Mouse (Mus musculus): ENCODE results near the gene Eml3.
"Not testable (repeated sequence)": the region's sequence is repeated elsewhere in the genome, so short reads cannot be mapped to it uniquely, and the experiment has no call there.

The Eml3 gene

DNA sequence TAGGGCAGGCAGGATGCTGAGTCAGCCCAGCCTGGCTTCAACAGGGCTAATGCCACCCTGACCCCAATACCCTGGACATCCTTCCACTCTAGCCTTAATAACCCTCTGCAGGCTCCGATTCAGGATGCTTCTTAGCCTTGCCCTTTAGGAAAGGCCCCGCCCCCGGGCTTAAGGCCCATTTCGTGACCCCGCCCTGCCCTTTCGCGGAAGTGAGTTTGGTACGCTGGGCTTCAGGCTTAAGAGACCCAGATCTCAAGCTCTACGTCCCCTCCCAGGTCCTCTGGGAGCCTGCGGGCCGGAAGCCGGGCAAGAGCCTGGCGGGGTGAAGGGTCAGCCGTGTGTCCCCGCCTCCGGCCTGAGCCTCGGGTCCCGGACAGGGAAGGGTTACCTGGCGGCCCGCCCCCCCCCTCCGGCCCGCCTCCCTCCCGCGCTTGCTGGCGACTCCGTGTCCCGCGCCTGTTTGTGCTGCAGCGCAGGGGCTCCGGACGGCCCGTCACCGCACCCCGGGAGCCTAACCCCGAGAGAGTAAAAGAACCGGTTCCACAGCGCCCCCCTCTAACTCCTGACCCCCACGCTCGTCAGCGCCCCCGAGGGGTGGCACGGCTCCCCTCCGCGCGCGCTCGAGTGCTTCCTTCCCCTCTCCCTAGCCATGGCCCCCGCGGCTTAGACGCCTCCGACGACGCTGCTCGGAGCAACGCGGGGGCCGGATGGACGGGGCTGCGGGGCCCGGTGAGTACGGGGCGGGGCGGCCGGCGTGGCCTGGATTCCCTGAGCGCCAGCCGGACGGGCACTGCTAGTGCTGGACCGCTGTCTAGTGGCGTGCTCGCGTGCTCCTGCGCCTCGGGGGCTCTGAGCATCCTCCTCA lies at the start of gene Eml3, which contains the start of gene Rom1:
Gene Eml3 (plus strand): TSS at position 329 of the 865 bp plus-strand sequence.
Gene Rom1 (minus strand): TSS at position 133 of the 865 bp plus-strand sequence.
- in situ Hi-C loops (cut with MboI), result no loop called here

DNA sequence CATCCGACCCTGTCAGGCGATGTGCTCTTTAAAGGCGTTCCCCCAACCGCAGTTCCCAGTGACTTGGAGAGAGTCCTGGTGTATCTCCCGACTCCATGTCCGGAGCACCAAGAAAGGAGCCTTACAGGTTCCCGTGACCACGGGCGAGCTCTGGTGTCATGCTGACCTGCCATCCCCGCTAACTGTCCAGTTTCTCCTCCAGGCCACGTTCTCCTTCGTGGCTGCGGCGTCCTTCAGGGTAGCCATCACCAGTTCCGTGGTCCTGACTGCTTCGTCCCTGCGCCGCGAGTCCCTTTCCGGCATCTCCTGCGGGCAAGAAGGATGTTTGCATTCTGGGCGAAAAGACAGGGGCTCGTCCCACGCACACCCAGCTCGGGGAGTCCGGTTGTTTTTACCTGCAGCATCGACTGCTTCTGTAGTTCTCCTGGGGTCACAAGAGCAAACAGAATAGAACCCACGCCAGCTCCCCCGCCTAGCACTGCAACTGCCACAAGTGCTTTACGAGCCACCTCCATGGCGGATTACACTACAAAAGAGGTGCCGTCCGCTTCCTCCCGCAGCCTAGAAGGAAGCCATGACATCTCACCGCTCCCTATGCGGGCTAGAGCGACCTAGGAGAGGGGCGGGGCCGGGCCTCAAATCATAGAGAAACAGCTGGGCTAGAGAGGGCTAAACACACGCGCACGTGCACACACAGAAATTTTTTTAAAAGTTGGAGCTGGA lies 48.9 kb upstream of the Eml3 start, which contains the start of gene Uqcc3:
Gene Uqcc3 (minus strand): TSS at position 613 of the 723 bp plus-strand sequence.
- in situ Hi-C loops (cut with MboI), result no loop called here

DNA sequence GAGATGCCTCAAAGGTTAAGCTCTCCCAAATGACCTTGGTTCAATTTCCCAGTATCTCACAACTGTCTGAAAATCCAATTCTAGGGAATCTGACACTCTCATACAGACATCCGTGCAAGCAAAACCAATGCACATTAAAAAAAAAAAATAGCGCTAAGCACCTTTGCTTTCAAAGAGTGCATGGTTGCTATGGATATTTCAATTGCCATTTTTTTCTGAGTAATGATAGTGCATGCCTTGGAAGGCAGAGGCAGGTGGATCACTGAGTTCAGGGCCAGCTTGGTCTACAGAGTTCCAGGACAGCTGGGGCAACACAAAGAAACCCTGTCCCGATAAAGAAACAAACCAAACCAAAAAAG lies 48.3 kb upstream of the Eml3 start:
- in situ Hi-C loops (cut with MboI), result no loop called here

DNA sequence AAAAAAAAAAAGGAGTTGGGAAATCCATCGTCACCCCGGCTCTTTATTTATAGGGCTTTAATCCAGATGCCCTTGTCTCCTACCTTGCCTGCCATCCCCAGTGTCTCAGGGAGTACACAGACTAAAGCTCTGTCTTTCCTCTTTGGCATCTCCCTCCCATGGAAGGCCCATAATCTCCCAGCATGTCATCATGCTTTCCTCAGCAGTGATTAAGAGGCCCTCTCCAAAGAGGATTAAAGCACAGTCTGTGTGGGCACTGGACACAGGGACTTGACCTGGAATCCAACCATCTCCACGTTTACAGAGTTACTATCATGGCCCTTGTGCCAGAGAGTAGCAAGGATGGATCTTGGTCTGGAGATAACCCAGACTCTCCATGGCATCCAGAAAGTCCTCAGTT lies 45.7 kb upstream of the Eml3 start, which contains the start of the genes Lbhd1 and Gm49403:
Gene Lbhd1 (plus strand): TSS at position 117 of the 400 bp plus-strand sequence.
Gene Gm49403 (plus strand): TSS at position 315 of the 400 bp plus-strand sequence.
- in situ Hi-C loops (cut with MboI), result no loop called here

DNA sequence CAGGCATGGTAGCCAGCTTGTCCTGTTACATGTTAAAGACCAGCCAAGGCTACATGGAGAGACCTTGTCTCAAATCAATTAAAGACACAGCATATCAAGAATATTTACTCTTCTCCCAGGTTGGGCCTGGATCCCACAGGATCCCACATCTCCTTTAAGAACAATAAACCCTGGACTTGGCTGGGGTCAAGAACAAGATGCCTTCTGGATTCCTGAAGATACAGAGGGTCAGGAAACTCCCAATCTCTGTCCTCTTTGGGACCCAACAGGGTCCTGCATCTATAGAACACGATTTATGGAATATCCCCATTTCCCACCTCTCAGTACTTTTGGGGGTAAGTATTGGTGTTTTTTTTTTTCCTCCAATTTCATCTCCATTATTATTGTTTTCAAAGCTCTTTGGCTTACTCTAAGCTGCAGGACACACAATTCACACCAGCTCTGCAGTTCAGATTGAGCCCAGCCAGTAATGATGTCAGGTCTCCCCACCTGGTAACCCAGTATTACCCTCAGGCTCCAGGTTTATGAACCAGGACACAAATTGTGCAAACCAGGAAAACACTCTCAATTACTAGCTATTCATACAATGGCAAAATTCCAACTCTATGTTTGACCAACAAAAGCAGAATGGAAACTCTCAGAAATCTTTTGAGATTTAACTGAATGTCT lies 42.3 kb upstream of the Eml3 start:
- in situ Hi-C loops (cut with MboI), result no loop called here

DNA sequence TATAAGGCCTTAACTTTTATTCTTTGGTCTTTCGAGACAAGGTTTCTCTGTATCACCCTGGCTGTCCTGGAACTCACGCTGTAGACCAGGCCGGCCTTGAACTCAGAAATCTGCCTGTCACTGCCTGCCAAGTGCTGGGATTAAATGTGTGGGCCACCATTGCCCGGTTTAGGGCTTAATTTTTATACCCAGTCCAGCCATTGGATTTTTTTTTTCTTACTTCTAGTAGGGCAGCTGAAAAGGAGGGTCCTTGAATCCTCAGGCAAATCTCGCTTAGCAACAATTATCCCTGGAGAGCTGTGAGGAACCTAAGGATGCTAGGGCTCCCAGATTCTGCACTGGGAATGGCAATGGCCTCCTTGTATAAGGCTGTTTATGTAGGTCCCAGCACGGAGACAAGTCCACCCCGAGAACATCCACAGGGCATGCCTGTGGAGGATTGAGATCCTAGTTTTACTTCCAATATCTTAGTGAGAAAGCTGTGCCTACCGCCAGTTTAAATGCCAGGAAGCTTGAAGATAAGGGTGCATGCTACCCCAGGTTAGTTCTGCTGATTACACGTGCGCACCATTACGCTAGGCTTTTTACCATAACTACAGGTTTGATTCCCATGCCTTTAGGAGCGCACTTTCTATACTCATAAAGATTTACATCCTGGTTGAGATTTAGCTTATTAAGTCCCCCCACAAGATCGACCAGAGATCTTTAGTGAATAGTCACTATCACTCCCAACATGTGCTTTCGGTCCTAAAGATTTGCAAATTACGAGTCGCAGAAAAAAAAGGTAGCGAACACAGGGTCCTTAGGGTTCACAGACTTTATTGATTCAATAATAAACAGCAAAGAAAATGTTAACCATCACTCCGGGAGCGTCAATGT lies 41.5 kb upstream of the Eml3 start:
- in situ Hi-C loops (cut with MboI), result no loop called here

DNA sequence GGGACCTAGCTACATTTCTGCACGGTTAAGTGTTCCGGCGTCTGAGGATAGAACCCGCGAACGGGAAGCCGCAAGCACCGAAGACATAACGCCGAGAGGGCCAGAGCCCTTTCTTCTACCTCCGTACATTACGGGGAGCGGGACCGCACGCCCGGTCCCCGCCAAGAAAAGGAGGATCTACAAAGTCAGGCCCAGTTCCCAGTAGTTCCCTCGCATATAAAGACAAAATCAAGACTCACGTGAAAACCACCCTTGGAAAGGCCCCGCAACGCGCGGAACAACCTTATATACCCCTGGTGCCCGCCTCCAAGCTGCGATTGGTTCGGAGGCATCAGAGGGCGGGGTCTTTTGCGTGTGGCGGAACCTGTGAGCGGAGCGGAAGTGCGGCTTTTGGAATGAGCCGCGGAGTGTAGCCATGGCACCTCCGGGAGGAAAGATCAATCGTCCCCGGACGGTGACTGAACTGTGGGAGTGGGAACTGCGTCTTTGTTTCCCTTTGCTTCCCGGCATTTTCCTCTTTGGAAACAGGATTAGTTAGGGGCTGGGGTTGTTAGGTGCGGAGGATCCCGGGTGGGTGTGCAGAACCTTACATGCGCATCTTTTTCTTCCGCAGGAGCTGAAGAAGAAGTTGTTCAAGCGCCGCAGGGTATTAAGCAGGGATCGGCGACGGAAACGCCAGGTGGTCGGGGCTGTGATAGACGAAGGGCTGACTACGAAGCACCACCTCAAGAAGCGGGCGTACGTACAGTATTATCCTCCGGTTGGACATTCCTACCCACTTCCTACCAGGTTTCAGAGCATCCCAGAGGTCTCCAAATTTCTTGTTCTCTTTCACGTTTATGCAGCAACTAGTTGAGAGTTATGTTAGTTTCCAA lies 40.6 kb upstream of the Eml3 start, which contains the start of the genes 1810009A15Rik and Gm49416:
Gene 1810009A15Rik (plus strand): TSS at position 343 of the 875 bp plus-strand sequence.
Gene Gm49416 (plus strand): TSS at position 416 of the 875 bp plus-strand sequence.
- in situ Hi-C loops (cut with MboI), result no loop called here

DNA sequence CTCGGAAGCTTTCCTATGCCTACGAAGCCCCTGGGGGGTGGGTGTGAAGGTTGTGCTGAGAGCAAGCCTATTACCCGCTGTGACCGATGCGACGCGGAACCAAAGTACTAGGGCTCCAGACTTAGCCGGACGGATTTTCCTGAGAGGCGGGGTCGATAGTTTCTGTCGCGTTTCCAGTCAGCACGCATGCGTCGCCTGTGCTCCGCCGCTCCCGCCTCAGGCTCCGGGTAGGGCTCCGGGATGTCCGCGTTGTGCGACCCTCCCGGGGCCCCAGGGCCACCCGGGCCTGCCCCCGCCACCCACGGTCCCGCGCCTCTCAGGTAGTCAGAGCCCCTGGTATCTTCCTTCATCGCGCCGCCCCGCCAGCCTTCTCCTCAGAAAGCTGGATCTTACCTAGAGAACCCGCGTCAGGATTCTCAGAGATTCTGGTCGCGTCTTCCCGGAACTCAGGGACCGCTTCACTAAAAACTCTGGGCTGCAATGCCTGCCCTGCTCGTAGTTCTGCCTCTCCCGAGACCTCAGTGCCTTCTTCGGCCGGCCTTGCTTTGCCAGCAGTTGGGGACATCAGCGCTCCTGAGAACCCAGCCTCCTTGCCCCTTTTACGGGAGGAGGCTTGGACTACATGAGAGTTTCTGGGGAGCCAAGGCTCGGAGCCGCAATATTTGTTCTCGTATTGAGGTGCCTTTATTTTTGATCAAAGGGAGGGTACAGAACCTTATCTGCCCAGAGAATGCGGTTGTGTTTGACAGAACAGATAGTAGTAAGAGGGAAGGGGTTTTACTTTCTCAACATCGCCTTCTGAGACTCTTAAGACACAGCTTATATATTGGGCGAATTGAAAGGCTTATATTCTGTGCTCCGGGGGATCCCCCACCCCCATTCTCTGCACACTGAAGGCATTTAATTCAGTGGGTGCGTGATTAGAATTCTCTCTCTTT lies 36.3 kb upstream of the Eml3 start, which contains the start of gene Ints5:
Gene Ints5 (plus strand): TSS at position 177 of the 938 bp plus-strand sequence.
- in situ Hi-C loops (cut with MboI), result no loop called here

DNA sequence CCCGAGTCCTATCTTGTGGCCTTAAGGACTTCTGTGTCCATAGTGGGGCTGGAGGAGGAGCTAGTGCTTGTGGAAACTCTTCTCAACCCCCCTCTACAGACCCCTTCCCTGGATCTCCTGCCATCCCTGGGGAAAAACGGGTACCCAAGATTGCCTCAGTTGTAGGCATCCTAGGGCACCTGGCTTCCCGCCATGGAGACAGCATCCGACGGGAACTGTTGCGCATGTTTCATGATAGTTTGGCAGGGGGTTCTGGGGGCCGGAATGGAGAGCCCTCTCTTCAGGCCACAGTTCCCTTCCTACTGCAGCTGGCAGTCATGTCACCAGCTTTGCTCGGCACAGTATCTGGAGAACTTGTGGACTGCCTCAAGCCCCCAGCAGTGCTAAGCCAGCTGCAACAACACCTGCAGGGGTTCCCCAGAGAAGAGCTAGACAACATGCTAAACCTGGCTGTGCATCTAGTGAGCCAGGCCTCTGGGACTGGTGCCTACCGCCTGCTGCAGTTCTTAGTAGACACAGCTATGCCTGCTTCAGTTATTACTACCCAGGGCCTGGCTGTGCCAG lies 33.9 kb upstream of the Eml3 start:
- in situ Hi-C loops (cut with MboI), result no loop called here

DNA sequence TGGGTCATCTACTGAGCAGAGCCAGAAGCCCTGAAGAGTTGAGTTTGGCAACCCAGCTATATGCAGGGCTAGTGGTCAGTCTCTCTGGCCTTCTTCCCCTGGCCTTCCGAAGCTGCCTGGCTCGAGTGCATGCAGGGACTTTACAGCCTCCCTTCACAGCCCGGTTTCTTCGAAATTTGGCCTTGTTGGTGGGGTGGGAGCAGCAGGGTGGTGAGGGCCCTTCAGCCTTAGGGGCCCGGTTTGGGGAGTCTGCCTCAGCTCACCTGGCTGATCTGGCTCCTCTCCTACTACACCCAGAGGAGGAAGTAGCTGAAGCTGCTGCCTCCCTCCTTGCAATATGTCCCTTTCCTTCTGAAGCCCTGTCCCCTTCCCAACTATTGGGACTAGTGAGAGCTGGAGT lies 33.1 kb upstream of the Eml3 start:
- in situ Hi-C loops (cut with MboI), result not testable (repeated sequence)

DNA sequence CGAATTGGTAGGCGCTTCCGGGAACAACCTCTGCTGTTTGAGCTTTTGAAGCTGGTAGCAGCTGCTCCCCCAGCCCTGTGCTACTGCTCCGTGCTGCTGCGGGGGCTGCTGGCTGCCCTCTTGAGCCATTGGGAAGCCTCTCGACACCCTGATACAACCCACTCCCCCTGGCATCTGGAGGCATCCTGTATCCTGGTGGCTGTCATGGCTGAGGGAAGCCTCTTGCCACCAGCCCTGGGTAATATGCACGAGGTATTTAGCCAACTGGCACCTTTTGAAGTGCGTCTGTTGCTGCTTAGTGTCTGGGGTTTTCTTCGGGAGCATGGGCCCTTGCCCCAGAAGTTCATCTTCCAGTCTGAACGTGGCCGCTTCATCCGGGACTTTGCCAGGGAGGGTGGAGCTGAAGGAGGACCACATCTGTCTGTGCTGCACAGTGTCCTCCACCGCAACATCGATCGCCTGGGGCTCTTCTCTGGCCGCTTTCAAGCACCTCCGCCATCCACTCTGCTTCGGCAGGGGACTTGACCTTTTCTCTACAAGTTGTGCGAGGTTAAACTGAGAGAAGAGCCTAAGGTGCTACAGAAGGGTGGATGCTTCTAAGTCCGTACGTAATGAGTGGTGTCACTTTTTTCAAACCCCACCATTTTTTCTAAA lies 32.0 kb upstream of the Eml3 start:
- in situ Hi-C loops (cut with MboI), result not testable (repeated sequence)

DNA sequence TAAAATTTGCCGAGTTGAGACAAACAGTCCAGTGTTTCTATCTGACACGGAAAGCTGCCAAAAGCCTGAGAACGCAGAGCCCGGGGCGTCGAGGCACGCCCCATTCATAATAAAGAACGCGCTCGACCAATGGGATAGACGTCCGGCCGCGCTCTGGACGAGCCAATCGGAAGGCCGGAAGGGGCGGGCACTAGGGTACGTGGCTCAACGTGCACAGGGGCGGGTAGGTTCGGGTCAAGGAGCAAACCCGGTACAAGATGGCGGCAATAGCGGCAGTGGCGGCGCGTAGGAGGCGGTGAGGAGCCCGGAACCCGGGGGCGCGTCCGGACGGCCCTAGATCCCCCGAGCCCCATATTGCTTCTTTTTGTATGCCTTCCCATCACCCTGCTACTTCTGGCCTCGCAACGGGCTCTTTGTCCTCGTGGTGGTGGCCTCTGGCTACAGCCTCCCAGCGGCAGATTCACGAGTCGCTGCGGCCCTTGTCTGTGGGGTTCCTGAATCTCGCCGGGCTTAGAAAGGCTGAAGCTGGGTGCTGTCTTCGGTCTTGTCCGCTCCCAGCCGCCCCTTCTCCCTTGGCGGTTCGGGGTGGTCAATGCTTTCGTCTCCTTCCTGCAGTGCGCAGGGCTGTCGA lies 31.4 kb upstream of the Eml3 start, which contains the start of gene Ganab:
Gene Ganab (plus strand): TSS at position 207 of the 631 bp plus-strand sequence.
- in situ Hi-C loops (cut with MboI), result no loop called here

DNA sequence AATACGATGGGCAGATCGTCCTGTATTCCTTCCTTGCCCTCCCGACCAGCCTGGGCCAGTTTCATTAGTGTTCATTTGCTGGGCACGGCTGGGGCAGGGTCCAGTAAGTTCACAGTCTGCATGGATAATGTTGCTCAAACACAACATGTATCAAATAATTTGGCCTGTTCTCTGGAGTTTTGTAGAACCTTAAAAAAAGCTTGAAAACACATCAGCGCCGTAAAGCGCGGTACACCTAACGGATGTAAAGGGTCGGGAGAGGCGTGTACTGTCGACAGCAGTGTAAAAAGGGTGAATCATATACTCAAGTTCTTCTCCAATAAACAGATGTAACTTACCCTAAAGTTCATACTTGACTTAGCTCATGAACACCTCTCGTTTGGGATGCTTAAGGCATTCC lies 30.8 kb upstream of the Eml3 start:
- in situ Hi-C loops (cut with MboI), result no loop called here

DNA sequence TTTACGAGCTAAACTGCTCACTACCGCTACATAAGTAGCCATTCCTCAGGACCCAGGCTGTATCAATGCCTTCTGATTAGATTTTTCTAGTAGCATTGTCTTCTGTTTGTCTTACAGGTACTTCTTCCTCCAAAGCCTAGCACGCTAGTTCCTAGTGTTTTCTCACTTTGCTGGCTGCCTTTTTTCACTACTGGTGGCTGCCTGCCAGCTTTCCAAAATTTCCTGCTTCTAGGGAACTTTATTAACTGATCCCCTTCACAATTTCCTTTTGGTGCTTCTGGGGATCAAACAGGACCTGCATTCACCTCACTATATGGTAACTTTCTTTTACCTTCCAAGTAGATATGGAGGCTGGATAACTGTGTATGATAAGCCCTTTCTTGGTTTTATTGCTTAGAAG lies 30.3 kb upstream of the Eml3 start:
- in situ Hi-C loops (cut with MboI), result no loop called here

DNA sequence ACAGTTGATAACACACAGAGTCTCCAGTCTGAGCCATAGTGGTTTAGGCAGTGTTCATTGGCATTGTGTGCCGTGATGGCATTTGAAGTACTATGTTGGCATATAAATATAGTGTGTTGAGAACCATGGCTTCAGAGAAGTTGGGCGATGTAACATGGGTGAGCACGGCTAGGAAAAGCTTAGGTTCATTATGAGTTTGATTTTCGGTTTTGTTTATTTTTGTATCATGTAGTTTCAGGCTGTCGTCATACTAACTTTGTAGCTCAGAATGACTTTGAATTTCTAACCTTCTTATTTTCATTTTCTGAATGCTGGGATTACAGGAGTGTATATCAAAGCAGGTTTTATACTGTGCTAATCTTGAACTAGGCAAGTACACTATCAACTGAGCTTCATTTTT lies 25.9 kb upstream of the Eml3 start:
- in situ Hi-C loops (cut with MboI), result no loop called here

DNA sequence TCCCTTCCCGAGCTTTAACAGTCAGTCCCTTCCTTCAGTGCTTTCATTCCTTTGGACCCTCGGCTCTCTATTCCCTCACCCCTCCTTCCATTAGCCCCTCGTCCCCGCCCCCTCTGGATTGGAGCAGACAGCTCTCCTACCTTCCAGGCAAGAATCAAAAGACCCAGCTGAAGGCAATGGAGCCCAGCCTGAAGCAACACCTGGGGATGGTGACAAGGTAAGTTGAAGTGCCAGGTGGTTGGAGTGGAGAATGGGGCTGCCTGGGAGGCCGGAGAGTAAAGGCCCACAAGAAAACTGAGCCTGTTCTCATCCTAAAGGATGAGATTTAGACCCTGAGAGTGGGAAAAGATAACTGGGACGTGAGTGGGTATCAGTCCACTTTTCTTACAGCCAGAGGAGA lies 20.8 kb upstream of the Eml3 start:
- in situ Hi-C loops (cut with MboI), result no loop called here

DNA sequence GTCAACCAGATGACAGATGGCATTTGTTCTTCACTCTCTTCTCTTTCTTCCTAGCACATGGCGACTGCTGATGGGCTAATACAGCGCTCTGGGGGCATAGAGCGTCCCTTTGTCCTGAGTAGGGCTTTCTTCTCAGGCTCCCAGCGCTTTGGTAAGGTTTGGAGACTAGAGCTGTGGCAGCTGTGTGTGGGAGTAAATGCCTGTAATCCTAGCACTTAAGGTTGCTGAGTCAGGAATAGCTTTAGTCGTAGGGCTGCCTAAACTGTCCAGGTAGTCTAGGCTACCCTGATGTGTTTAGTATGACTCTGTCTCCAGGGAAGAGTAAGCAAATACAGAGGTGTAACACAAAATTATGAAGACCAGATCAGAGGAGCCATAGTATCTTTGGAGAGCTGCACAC lies 17.5 kb upstream of the Eml3 start:
- in situ Hi-C loops (cut with MboI), result no loop called here

All from mature B cell (primary cell).